Mouse (Mus musculus) kidney, embryonic 16.5 days (tissue): ENCODE results near the gene Mrrf. TPM values are rescaled to one million over a fixed set of nuclear protein-coding genes. Genes with fewer than 3 reads are reported as not detected.
A peak's percentile ranks its signal among the peaks of the same experiment; 100 is the strongest.

Experiments
- ATAC-seq: fragments of 200-750 bp; cut with Nextera tagmentation; 2 replicates; pipeline ENCODE4 v1.8.0; 2017; ENCODE audit warnings: moderate TSS enrichment; ENCODE audit not compliant: low FRiP score, low TSS enrichment
- H3K27ac ChIP-seq: fragments of 300-500 bp; sonication (generic); 2 replicates; pipeline ENCODE4 v1.5.1; 2014; ENCODE audit warnings: low read length
- H3K27me3 ChIP-seq: fragments of 300-500 bp; sonication (generic); 2 replicates; pipeline ENCODE4 v1.6.1; 2014; ENCODE audit warnings: low read length, control low read depth, mixed read lengths; ENCODE audit not compliant: insufficient read depth
- H3K36me3 ChIP-seq: fragments of 300-500 bp; sonication (generic); 2 replicates; pipeline ENCODE4 v1.6.1; 2014; ENCODE audit warnings: low read length, control low read depth, mixed read lengths; ENCODE audit not compliant: insufficient read depth
- H3K4me1 ChIP-seq: fragments of 300-500 bp; sonication (generic); 2 replicates; pipeline ENCODE4 v1.6.1; 2014; ENCODE audit warnings: low read length, control low read depth, mixed read lengths; ENCODE audit not compliant: insufficient read depth
- H3K4me2 ChIP-seq: fragments of 300-500 bp; sonication (generic); replicated peaks from 2 replicates; pipeline ENCODE4 v1.6.1; 2014; ENCODE audit warnings: low read depth, low read length
- H3K4me3 ChIP-seq: fragments of 300-500 bp; sonication (generic); 2 replicates; pipeline ENCODE4 v1.5.1; 2014; ENCODE audit warnings: mild to moderate bottlenecking, low read length
- H3K9ac ChIP-seq: fragments of 300-500 bp; sonication (generic); replicated peaks from 2 replicates; pipeline ENCODE4 v1.6.1; 2014; ENCODE audit warnings: low read length
- H3K9me3 ChIP-seq: fragments of 300-500 bp; sonication (generic); 2 replicates; pipeline ENCODE4 v1.6.1; 2016; ENCODE audit warnings: low read length, control low read depth
- WGBS: fragments of 180-500 bp; shearing (Covaris S2); extraction: QIAGEN DNeasy Blood & Tissue Kit; methylation state at CpG from one replicate; pipeline ENCODE4 v1.1.7; 2014; 5-methylcytosine and 5-hydroxymethylcytosine counted together
- polyA plus RNA-seq: library from polyadenylated mRNA; unstranded; fragments of >200 nt; fragmentation: Nextera tagmentation; extraction: Ambion mirVana; gene quantifications from 2 replicates; pipeline ENCODE4 v1.2.1, GENCODE M21; 2015

Gene Mrrf
- polyA plus RNA-seq = 27.3 and 31.7 TPM in 2 replicates

GRCm38 (mm10) chr2:36136300-36136941 lies at the start of gene Mrrf, which contains the start of gene Rbm18:
Mrrf (plus strand) TSS chr2:36136389.
Rbm18 (minus strand) TSS chr2:36136773.
- under 1% methylated on average over 50 of the region's 50 CpGs for WGBS
- Histone ChIP-seq H3K9me3 (no peaks in the 10 kb centered on the region), H3K4me1 (peaks cover 30% of the 10 kb centered on the region), H3K4me3 (peak within 1 kb of the TSS; percentile 79), H3K4me2 (peak within 1 kb of the TSS; percentile 78), H3K27ac (peak within 1 kb of the TSS; percentile 89), H3K9ac (peak within 1 kb of the TSS; percentile 88), H3K36me3 (peaks cover 19% of the 10 kb centered on the region), H3K27me3 (no peaks in the 10 kb centered on the region)
- peak; percentile 97 for ATAC-seq

- H3K9me3 ChIP-seq = no peaks in the 10 kb centered on the region
- no peak for ATAC-seq
- H3K27me3 ChIP-seq = peaks cover 66% of the 10 kb centered on the region
- H3K36me3 ChIP-seq = no peaks in the 10 kb centered on the region
- no peak overlapping the region for H3K4me2 ChIP-seq
- H3K27ac ChIP-seq = no peak overlapping the region
- 62% methylated on average over 3 of the region's 3 CpGs for WGBS
- H3K4me1 ChIP-seq = peaks cover 28% of the 10 kb centered on the region
- no peak overlapping the region for H3K9ac ChIP-seq
- H3K4me3 ChIP-seq = no peak overlapping the region
These were observed 47.0 kb upstream of the Mrrf start for GRCm38 (mm10) chr2:36089190-36089589.

- Histone ChIP-seq H3K4me1 (peaks cover 30% of the 10 kb centered on the region), H3K27ac (no peak overlapping the region), H3K9ac (peak overlapping the region; percentile 44), H3K36me3 (no peaks in the 10 kb centered on the region), H3K4me3 (peak overlapping the region; percentile 50), H3K4me2 (peak overlapping the region; percentile 77), H3K9me3 (no peaks in the 10 kb centered on the region), H3K27me3 (peaks cover 85% of the 10 kb centered on the region)
- ATAC-seq = peak; percentile 85
- 4% methylated on average over 70 of the region's 70 CpGs for WGBS
These were observed 45.1 kb upstream of the Mrrf start for GRCm38 (mm10) chr2:36090853-36091741.

- 10% methylated on average over 4 of the region's 4 CpGs for WGBS
- Histone ChIP-seq H3K9me3 (no peaks in the 10 kb centered on the region), H3K4me2 (no peak overlapping the region), H3K27ac (no peak overlapping the region), H3K4me3 (no peak overlapping the region), H3K36me3 (no peaks in the 10 kb centered on the region), H3K4me1 (peaks cover 30% of the 10 kb centered on the region), H3K9ac (no peak overlapping the region), H3K27me3 (peaks cover 97% of the 10 kb centered on the region)
- no peak for ATAC-seq
These were observed 43.4 kb upstream of the Mrrf start for GRCm38 (mm10) chr2:36092748-36093147.

- H3K27me3 ChIP-seq = peaks cover 98% of the 10 kb centered on the region
- H3K4me2 ChIP-seq = no peak overlapping the region
- no peaks in the 10 kb centered on the region for H3K9me3 ChIP-seq
- no peak for ATAC-seq
- H3K9ac ChIP-seq = no peak overlapping the region
- H3K36me3 ChIP-seq = no peaks in the 10 kb centered on the region
- H3K4me1 ChIP-seq = peaks cover 30% of the 10 kb centered on the region
- no peak overlapping the region for H3K4me3 ChIP-seq
- 29% methylated on average over 7 of the region's 7 CpGs for WGBS
- H3K27ac ChIP-seq = no peak overlapping the region
These were observed 42.9 kb upstream of the Mrrf start for GRCm38 (mm10) chr2:36093301-36093700.

GRCm38 (mm10) chr2:36093914-36094475 lies 42.2 kb upstream of the Mrrf start:
- peak overlapping the region; percentile 14 for H3K4me3 ChIP-seq
- 12% methylated on average over 31 of the region's 31 CpGs for WGBS
- H3K4me2 ChIP-seq = peak overlapping the region; percentile 34
- no peaks in the 10 kb centered on the region for H3K9me3 ChIP-seq
- no peak for ATAC-seq
- peaks cover 30% of the 10 kb centered on the region for H3K4me1 ChIP-seq
- no peaks in the 10 kb centered on the region for H3K36me3 ChIP-seq
- H3K27me3 ChIP-seq = peaks cover 99% of the 10 kb centered on the region
- H3K9ac ChIP-seq = no peak overlapping the region
- no peak overlapping the region for H3K27ac ChIP-seq

GRCm38 (mm10) chr2:36097129-36097815 lies 38.9 kb upstream of the Mrrf start:
- Histone ChIP-seq H3K27ac (no peak overlapping the region), H3K36me3 (no peaks in the 10 kb centered on the region), H3K9ac (no peak overlapping the region), H3K27me3 (peaks cover 99% of the 10 kb centered on the region), H3K9me3 (no peaks in the 10 kb centered on the region), H3K4me3 (no peak overlapping the region), H3K4me1 (peaks cover 21% of the 10 kb centered on the region), H3K4me2 (no peak overlapping the region)
- no peak for ATAC-seq
- 7% methylated on average over 18 of the region's 18 CpGs for WGBS

GRCm38 (mm10) chr2:36098021-36098420 lies 38.2 kb upstream of the Mrrf start:
- no peak overlapping the region for H3K9ac ChIP-seq
- H3K4me1 ChIP-seq = peaks cover 25% of the 10 kb centered on the region
- no peak for ATAC-seq
- H3K9me3 ChIP-seq = no peaks in the 10 kb centered on the region
- no peak overlapping the region for H3K4me2 ChIP-seq
- no peak overlapping the region for H3K4me3 ChIP-seq
- H3K27me3 ChIP-seq = peaks cover 99% of the 10 kb centered on the region
- no peak overlapping the region for H3K27ac ChIP-seq
- no peaks in the 10 kb centered on the region for H3K36me3 ChIP-seq
- 14% methylated on average over 5 of the region's 5 CpGs for WGBS

- Histone ChIP-seq H3K36me3 (no peaks in the 10 kb centered on the region), H3K27me3 (peaks cover 99% of the 10 kb centered on the region), H3K27ac (no peak overlapping the region), H3K4me3 (no peak overlapping the region), H3K4me1 (peaks cover 28% of the 10 kb centered on the region), H3K9ac (no peak overlapping the region), H3K9me3 (no peaks in the 10 kb centered on the region), H3K4me2 (no peak overlapping the region)
- no peak for ATAC-seq
- WGBS = 13% methylated on average over 6 of the region's 6 CpGs
These were observed 36.5 kb upstream of the Mrrf start for GRCm38 (mm10) chr2:36099739-36100138.
